Mouse (Mus musculus): ENCODE measurements around the gene Tnf. TPM values are rescaled to one million over a fixed set of nuclear protein-coding genes. Genes with fewer than 3 reads are reported as not detected.

The Tnf gene
- not detected in 2 replicates for total RNA-seq (2014; rRNA removed)
- polyA plus RNA-seq (2015; fragmentation: Nextera tagmentation; extraction: Ambion mirVana) = 0.09 TPM in 1 of 2 replicates, not detected in the other

- Histone ChIP-seq H3K36me3 (ENCODE audit: insufficient read depth, low read length) (no peaks in the 10 kb centered on the region), H3K27ac (ENCODE audit: low read depth, low read length) (no peak within 1 kb of the TSS), H3K4me1 (ENCODE audit: insufficient read depth, low read length) (no peaks in the 10 kb centered on the region), H3K9ac (replicated peaks; ENCODE audit: low read length, poor library complexity, severe bottlenecking) (no peak within 1 kb of the TSS), H3K4me3 (ENCODE audit: low read depth, low read length) (no peak within 1 kb of the TSS), H3K4me2 (ENCODE audit: low read depth, low read length, poor library complexity, severe bottlenecking) (no peak within 1 kb of the TSS), H3K9me3 (ENCODE audit: low read length) (no peaks in the 10 kb centered on the region), H3K27me3 (ENCODE audit: insufficient read depth, low read length) (peaks cover 6% of the 10 kb centered on the region; the same call in 1 of the 2 replicates)
- no peak for TF ChIP-seq CTCF (IDR thresholded peaks at IDR 0.05)
- WGBS = 53% methylated on average over 13 of the region's 13 CpGs
- ATAC-seq (ENCODE audit: low FRiP score) = no peak
- no peak for DNase-seq (ENCODE audit: low spot score)
Observed at GRCm38 (mm10) chr17:35201787-35202186, at the start of gene Tnf. Tnf (minus strand) TSS chr17:35202007.

- TF ChIP-seq CTCF (IDR thresholded peaks at IDR 0.05) = no peak
- Histone ChIP-seq H3K4me1 (ENCODE audit: insufficient read depth, low read length) (no peaks in the 10 kb centered on the region), H3K9ac (replicated peaks; ENCODE audit: low read length, poor library complexity, severe bottlenecking) (no peak overlapping the region), H3K9me3 (ENCODE audit: low read length) (no peaks in the 10 kb centered on the region), H3K4me3 (ENCODE audit: low read depth, low read length) (no peak overlapping the region), H3K4me2 (ENCODE audit: low read depth, low read length, poor library complexity, severe bottlenecking) (no peak overlapping the region), H3K27me3 (ENCODE audit: insufficient read depth, low read length) (no peaks in the 10 kb centered on the region), H3K27ac (ENCODE audit: low read depth, low read length) (no peak overlapping the region), H3K36me3 (ENCODE audit: insufficient read depth, low read length) (peaks cover 74% of the 10 kb centered on the region)
- no peak for DNase-seq (ENCODE audit: low spot score)
- 82% methylated on average over 15 of the region's 15 CpGs for WGBS
- ATAC-seq (ENCODE audit: low FRiP score) = no peak
Observed at GRCm38 (mm10) chr17:35251162-35251719, 49.4 kb upstream of the Tnf start.

GRCm38 (mm10) chr17:35250348-35251120 is 48.7 kb upstream of the Tnf start:
- H3K27ac ChIP-seq (ENCODE audit: low read depth, low read length) = no peak overlapping the region
- DNase-seq (ENCODE audit: low spot score) (no peak), ATAC-seq (ENCODE audit: low FRiP score) (no peak)
- TF ChIP-seq CTCF (IDR thresholded peaks at IDR 0.05) = no peak
- H3K27me3 ChIP-seq (ENCODE audit: insufficient read depth, low read length) = no peaks in the 10 kb centered on the region
- H3K4me2 ChIP-seq (ENCODE audit: low read depth, low read length, poor library complexity, severe bottlenecking) = no peak overlapping the region
- H3K9me3 ChIP-seq (ENCODE audit: low read length) = no peaks in the 10 kb centered on the region
- H3K4me1 ChIP-seq (ENCODE audit: insufficient read depth, low read length) = no peaks in the 10 kb centered on the region
- no peak overlapping the region for H3K9ac ChIP-seq (replicated peaks; ENCODE audit: low read length, poor library complexity, severe bottlenecking)
- peaks cover 79% of the 10 kb centered on the region for H3K36me3 ChIP-seq (ENCODE audit: insufficient read depth, low read length)
- H3K4me3 ChIP-seq (ENCODE audit: low read depth, low read length) = no peak overlapping the region
- 95% methylated on average over 3 of the region's 3 CpGs for WGBS

- no peak overlapping the region for H3K9ac ChIP-seq (replicated peaks; ENCODE audit: low read length, poor library complexity, severe bottlenecking)
- 78% methylated on average over 19 of the region's 19 CpGs for WGBS
- ATAC-seq (ENCODE audit: low FRiP score) (no peak), DNase-seq (ENCODE audit: low spot score) (no peak)
- no peak overlapping the region for H3K4me2 ChIP-seq (ENCODE audit: low read depth, low read length, poor library complexity, severe bottlenecking)
- H3K27ac ChIP-seq (ENCODE audit: low read depth, low read length) = no peak overlapping the region
- no peak overlapping the region for H3K4me3 ChIP-seq (ENCODE audit: low read depth, low read length)
- TF ChIP-seq CTCF (IDR thresholded peaks at IDR 0.05) = no peak
- H3K9me3 ChIP-seq (ENCODE audit: low read length) = no peaks in the 10 kb centered on the region
- peaks cover 88% of the 10 kb centered on the region for H3K36me3 ChIP-seq (ENCODE audit: insufficient read depth, low read length)
- no peaks in the 10 kb centered on the region for H3K27me3 ChIP-seq (ENCODE audit: insufficient read depth, low read length)
- no peaks in the 10 kb centered on the region for H3K4me1 ChIP-seq (ENCODE audit: insufficient read depth, low read length)
Observed at GRCm38 (mm10) chr17:35249451-35250197, 47.8 kb upstream of the Tnf start.

- no peak overlapping the region for H3K9ac ChIP-seq (replicated peaks; ENCODE audit: low read length, poor library complexity, severe bottlenecking)
- H3K4me3 ChIP-seq (ENCODE audit: low read depth, low read length) = no peak overlapping the region
- H3K27me3 ChIP-seq (ENCODE audit: insufficient read depth, low read length) = no peaks in the 10 kb centered on the region
- H3K4me2 ChIP-seq (ENCODE audit: low read depth, low read length, poor library complexity, severe bottlenecking) = no peak overlapping the region
- peaks cover 5% of the 10 kb centered on the region; the same call in 1 of the 2 replicates for H3K4me1 ChIP-seq (ENCODE audit: insufficient read depth, low read length)
- H3K36me3 ChIP-seq (ENCODE audit: insufficient read depth, low read length) = peaks cover 90% of the 10 kb centered on the region
- H3K9me3 ChIP-seq (ENCODE audit: low read length) = no peaks in the 10 kb centered on the region
- no peak overlapping the region for H3K27ac ChIP-seq (ENCODE audit: low read depth, low read length)
- no peak for TF ChIP-seq CTCF (IDR thresholded peaks at IDR 0.05)
- DNase-seq (ENCODE audit: low spot score) (no peak), ATAC-seq (ENCODE audit: low FRiP score) (no peak)
- WGBS = 88% methylated on average over 14 of the region's 14 CpGs
Observed at GRCm38 (mm10) chr17:35248986-35249385, 47.2 kb upstream of the Tnf start.

Measured in midbrain, postnatal 0 days (tissue).